Mouse (Mus musculus) right cerebral cortex, postnatal 36 days (tissue): ENCODE measurements around the gene Gm20738.
"Not testable (repeated sequence)": the region's sequence is repeated elsewhere in the genome, so short reads cannot be mapped to it uniquely, and the experiment has no call there.

ENCODE experiments used
- DNase-seq, 2 experiments: peaks; one replicate each; pipeline ENCODE4 v3.0.0; 2022; ENCODE audit warnings: low spot score in 2 of 2, mixed read lengths in 1 of 2

The Gm20738 gene

DNA sequence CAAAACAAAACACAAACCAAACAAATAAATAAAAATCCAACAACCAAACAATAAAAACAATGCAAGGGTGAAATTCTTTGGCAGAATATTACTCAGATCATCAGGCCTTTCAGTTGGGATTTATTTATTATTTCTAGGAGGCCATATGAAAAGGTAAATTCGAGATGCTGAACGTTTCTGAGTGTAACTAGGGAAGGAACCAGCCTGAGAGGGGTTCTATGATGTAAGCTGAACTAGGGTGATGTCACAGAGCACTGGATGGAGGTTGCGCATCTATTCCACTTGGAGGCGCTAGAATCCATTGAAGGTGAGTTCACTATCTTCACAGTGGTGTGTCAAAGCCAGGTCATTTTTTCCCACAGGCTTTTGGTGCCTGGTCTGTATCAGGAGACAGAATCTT is at the start of gene Gm20738:
TSS of gene Gm20738 (plus strand) at position 301 of the 400 bp plus-strand sequence.
- DNase-seq, result not testable (repeated sequence)
